Mouse (Mus musculus): Measurements from ENCODE around the gene Alk. TPM values are rescaled to one million over a fixed set of nuclear protein-coding genes. Genes with fewer than 3 reads are reported as not detected.

Alk gene
- polyA plus RNA-seq, 1 experiment from 2014 or later, result 0.17 TPM

DNA sequence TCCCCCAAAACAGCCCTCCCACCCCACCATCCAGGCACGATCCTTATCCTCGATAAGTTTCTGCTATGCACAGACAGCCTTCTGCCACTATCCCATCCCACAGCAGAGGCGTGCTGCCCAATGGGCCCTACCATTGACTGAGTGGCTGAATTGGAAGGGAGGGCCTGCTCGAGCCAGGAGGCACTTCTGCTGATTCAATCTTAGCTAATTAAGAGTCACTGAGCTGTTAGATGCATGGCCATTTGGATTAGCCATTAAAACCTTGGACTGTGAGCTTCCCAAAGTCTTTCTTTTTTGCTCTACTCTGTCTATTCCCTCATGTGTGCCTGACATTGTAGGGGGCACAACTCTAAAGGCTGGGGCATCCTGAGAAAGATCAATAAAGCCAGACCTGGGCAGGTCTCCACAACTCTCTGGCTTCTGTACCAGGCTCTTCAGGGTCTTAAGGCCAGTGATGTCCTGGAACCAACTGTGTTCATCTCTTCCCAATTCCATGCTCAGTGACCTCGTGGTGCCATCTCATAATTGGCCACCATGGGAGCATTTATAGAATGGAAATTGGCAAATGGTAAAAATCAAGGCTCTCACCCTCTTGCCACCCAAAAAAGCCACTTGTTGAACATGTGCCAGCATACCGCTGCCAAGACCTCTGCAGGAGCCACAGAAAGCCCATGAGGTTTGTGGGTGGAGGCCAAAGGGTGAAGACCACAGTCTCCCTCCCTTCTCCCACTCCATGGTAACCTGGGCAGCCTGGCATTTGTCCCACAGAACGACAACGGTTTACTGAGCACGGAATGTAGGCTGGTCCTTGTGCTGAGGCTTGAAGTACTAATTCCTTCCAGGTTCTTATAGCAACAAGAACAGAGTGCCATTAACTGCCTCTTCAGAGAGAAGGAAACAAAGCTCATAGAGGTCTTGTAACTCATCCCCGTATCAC, 582.4 kb downstream of the Alk start:
- Histone ChIP-seq H3K4me3 (ENCODE audit: low read depth, low read length) (no peak overlapping the region), H3K36me3 (ENCODE audit: control insufficient read depth, insufficient read depth) (no peaks in the 10 kb centered on the region), H3K27ac (ENCODE audit: low read depth, low read length) (no peak overlapping the region), H3K9me3 (ENCODE audit: control insufficient read depth) (no peaks in the 10 kb centered on the region), H3K27me3 (replicated peaks; ENCODE audit: control insufficient read depth, insufficient read depth, low read length) (no peaks in the 10 kb centered on the region), H3K9ac (ENCODE audit: low read depth, low read length) (no peak overlapping the region), H3K4me1 (replicated peaks; ENCODE audit: control insufficient read depth, insufficient read depth, low read length) (no peaks in the 10 kb centered on the region), H3K4me2 (replicated peaks; ENCODE audit: low read depth) (no peak overlapping the region)
- TF ChIP-seq CTCF (IDR thresholded peaks at IDR 0.05; ENCODE audit: low read depth), result no peak
- ATAC-seq, result no peak
- 79% methylated on average over 10 of the region's 10 CpGs for WGBS

GRCm38 (mm10) chr17:72017329-72017728, 587.1 kb downstream of the Alk start:
- ATAC-seq, result no peak
- H3K36me3 ChIP-seq (ENCODE audit: control insufficient read depth, insufficient read depth), result no peaks in the 10 kb centered on the region
- H3K9ac ChIP-seq (ENCODE audit: low read depth, low read length), result no peak overlapping the region
- H3K4me1 ChIP-seq (replicated peaks; ENCODE audit: control insufficient read depth, insufficient read depth, low read length), result no peaks in the 10 kb centered on the region
- no peaks in the 10 kb centered on the region for H3K27me3 ChIP-seq (replicated peaks; ENCODE audit: control insufficient read depth, insufficient read depth, low read length)
- H3K9me3 ChIP-seq (ENCODE audit: control insufficient read depth), result no peaks in the 10 kb centered on the region
- H3K27ac ChIP-seq (ENCODE audit: low read depth, low read length), result no peak overlapping the region
- H3K4me3 ChIP-seq (ENCODE audit: low read depth, low read length), result no peak overlapping the region
- TF ChIP-seq CTCF (IDR thresholded peaks at IDR 0.05; ENCODE audit: low read depth), result no peak
- H3K4me2 ChIP-seq (replicated peaks; ENCODE audit: low read depth), result no peak overlapping the region

DNA sequence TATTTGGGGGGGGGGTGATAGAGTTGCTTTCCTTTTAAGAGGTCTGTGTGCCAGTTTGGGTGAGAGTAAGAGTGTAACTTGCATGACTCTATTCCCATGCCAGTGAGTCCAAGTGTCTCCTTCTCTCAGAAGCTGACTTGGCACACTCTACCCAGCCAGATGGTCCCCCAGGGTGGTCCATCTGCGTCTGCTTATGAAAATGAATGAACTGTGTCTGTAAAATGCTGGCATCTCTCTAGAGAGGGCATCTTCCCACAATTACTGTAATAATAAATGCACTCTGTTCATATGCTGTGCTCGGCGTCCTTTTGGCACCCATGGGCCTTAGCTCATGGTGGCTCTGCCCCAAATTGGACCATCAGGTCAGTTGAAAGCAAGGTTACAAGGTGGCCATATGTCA, 589.2 kb downstream of the Alk start:
- WGBS, result 84% methylated on average over 3 of the region's 3 CpGs
- H3K9ac ChIP-seq (ENCODE audit: low read depth, low read length), result no peak overlapping the region
- TF ChIP-seq CTCF (IDR thresholded peaks at IDR 0.05; ENCODE audit: low read depth), result no peak

DNA sequence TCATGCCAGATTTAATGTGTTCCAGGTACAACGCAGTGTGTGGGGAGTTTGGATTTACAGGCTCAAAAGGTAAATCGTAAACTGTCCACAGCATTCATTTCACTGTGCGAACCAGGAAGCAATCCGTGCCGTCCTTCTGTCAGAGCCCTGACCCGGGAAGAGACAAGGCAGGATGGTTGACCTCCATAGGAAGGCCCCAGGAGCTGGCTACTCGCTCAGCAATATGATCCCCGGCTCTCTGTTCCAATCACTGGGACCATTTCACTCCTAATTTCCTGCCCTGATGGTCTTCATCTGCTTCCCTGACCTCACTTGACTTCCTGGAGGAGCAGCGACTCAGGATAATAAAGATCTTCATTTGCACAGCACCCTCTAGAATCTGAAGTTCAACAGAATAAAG, 591.7 kb downstream of the Alk start:
- TF ChIP-seq CTCF (IDR thresholded peaks at IDR 0.05; ENCODE audit: low read depth), result no peak
- Histone ChIP-seq H3K4me3 (ENCODE audit: low read depth, low read length) (no peak overlapping the region), H3K27ac (ENCODE audit: low read depth, low read length) (no peak overlapping the region), H3K27me3 (replicated peaks; ENCODE audit: control insufficient read depth, insufficient read depth, low read length) (no peaks in the 10 kb centered on the region), H3K9me3 (ENCODE audit: control insufficient read depth) (no peaks in the 10 kb centered on the region), H3K9ac (ENCODE audit: low read depth, low read length) (no peak overlapping the region), H3K36me3 (ENCODE audit: control insufficient read depth, insufficient read depth) (no peaks in the 10 kb centered on the region), H3K4me1 (replicated peaks; ENCODE audit: control insufficient read depth, insufficient read depth, low read length) (no peaks in the 10 kb centered on the region), H3K4me2 (replicated peaks; ENCODE audit: low read depth) (no peak overlapping the region)
- no peak for ATAC-seq
- 78% methylated on average over 9 of the region's 9 CpGs for WGBS

More for the DNA sequence above, 589.2 kb downstream of the Alk start:
- Histone ChIP-seq H3K4me2 (replicated peaks; ENCODE audit: low read depth) (no peak overlapping the region), H3K9me3 (ENCODE audit: control insufficient read depth) (no peaks in the 10 kb centered on the region), H3K4me1 (replicated peaks; ENCODE audit: control insufficient read depth, insufficient read depth, low read length) (no peaks in the 10 kb centered on the region), H3K27ac (ENCODE audit: low read depth, low read length) (no peak overlapping the region), H3K27me3 (replicated peaks; ENCODE audit: control insufficient read depth, insufficient read depth, low read length) (no peaks in the 10 kb centered on the region), H3K36me3 (ENCODE audit: control insufficient read depth, insufficient read depth) (no peaks in the 10 kb centered on the region), H3K4me3 (ENCODE audit: low read depth, low read length) (no peak overlapping the region)
- no peak for ATAC-seq

DNA sequence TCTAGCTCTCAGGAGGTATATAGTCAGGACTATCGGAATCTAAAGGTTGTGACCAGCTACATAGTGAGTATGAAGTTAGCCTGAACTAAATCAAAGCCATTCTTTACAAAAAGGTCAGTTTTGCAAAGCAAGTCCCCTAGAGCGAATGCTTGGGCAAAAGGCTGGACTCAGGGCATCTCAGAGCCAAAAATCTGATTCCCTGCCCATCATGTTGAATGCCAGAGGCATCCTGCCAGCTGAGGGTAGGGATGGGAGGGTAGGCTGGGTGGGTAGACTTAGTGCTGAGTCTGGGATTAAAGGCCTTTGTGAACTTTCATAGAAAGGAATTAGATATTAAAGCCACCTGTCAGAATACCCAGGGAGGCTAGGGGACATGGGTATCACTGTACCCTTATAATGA, 594.6 kb downstream of the Alk start:
- no peak for ATAC-seq
- Histone ChIP-seq H3K9ac (ENCODE audit: low read depth, low read length) (no peak overlapping the region), H3K4me2 (replicated peaks; ENCODE audit: low read depth) (no peak overlapping the region), H3K27ac (ENCODE audit: low read depth, low read length) (no peak overlapping the region), H3K4me3 (ENCODE audit: low read depth, low read length) (no peak overlapping the region), H3K36me3 (ENCODE audit: control insufficient read depth, insufficient read depth) (no peaks in the 10 kb centered on the region), H3K27me3 (replicated peaks; ENCODE audit: control insufficient read depth, insufficient read depth, low read length) (no peaks in the 10 kb centered on the region), H3K9me3 (ENCODE audit: control insufficient read depth) (no peaks in the 10 kb centered on the region), H3K4me1 (replicated peaks; ENCODE audit: control insufficient read depth, insufficient read depth, low read length) (no peaks in the 10 kb centered on the region)
- 83% methylated on average over 2 of the region's 2 CpGs for whole genome bisulfite sequencing
- no peak for TF ChIP-seq CTCF (IDR thresholded peaks at IDR 0.05; ENCODE audit: low read depth)

- H3K9me3 ChIP-seq (ENCODE audit: control insufficient read depth), result no peaks in the 10 kb centered on the region
- no peaks in the 10 kb centered on the region for H3K27me3 ChIP-seq (replicated peaks; ENCODE audit: control insufficient read depth, insufficient read depth, low read length)
- no peak overlapping the region for H3K9ac ChIP-seq (ENCODE audit: low read depth, low read length)
- H3K36me3 ChIP-seq (ENCODE audit: control insufficient read depth, insufficient read depth), result no peaks in the 10 kb centered on the region
- ATAC-seq, result no peak
- no peak overlapping the region for H3K4me3 ChIP-seq (ENCODE audit: low read depth, low read length)
- no peak overlapping the region for H3K27ac ChIP-seq (ENCODE audit: low read depth, low read length)
- no peak for TF ChIP-seq CTCF (IDR thresholded peaks at IDR 0.05; ENCODE audit: low read depth)
- 59% methylated on average over 5 of the region's 5 CpGs for WGBS
- H3K4me2 ChIP-seq (replicated peaks; ENCODE audit: low read depth), result no peak overlapping the region
- no peaks in the 10 kb centered on the region for H3K4me1 ChIP-seq (replicated peaks; ENCODE audit: control insufficient read depth, insufficient read depth, low read length)
Measured at GRCm38 (mm10) chr17:72008389-72008788, 596.0 kb downstream of the Alk start.

Measured in intestine, postnatal 0 days (tissue).